Mouse (Mus musculus) heart, adult 2 months (tissue): ENCODE measurements around the gene Trappc5. TPM values are rescaled to one million over a fixed set of nuclear protein-coding genes. Genes with fewer than 3 reads are reported as not detected.

Experiments used
- DNase-seq, 2 experiments: peaks; one replicate each; pipeline ENCODE4 v3.0.0; 2021
- H3K27ac ChIP-seq: fragments of 200-600 bp; 2 replicates; pipeline ENCODE4 v1.8.1; 2022
- H3K27me3 ChIP-seq: fragments of 200-500 bp; 2 replicates; pipeline ENCODE4 v1.6.1; 2012; ENCODE audit warnings: mild to moderate bottlenecking, low read length, inconsistent platforms, mixed read lengths; ENCODE audit not compliant: control insufficient read depth, insufficient read depth
- H3K36me3 ChIP-seq: fragments of 200-500 bp; 2 replicates; pipeline ENCODE4 v1.6.1; 2012; ENCODE audit warnings: low read length, inconsistent platforms; ENCODE audit not compliant: control insufficient read depth, insufficient read depth
- H3K4me1 ChIP-seq: fragments of 200-500 bp; 2 replicates; pipeline ENCODE4 v1.6.1; 2011; ENCODE audit warnings: low read length; ENCODE audit not compliant: control insufficient read depth, insufficient read depth
- H3K4me3 ChIP-seq: fragments of 200-600 bp; 2 replicates; pipeline ENCODE4 v1.8.1; 2022
- H3K79me2 ChIP-seq: fragments of 200-500 bp; replicated peaks from 2 replicates; pipeline ENCODE4 v1.6.1; 2012; ENCODE audit warnings: mild to moderate bottlenecking, inconsistent platforms, low read length, moderate library complexity, mixed read lengths; ENCODE audit not compliant: control insufficient read depth, insufficient read depth
- H3K9ac ChIP-seq: fragments of 200-500 bp; 2 replicates; pipeline ENCODE4 v1.6.1; 2012; ENCODE audit warnings: low read depth, mild to moderate bottlenecking, control low read depth, inconsistent platforms, low read length, mixed read lengths
- CTCF ChIP-seq: fragments of 200-600 bp; IDR thresholded peaks from 2 replicates; pipeline ENCODE4 v1.8.1; 2022; ENCODE audit warnings: antibody characterized with exemption, mild to moderate bottlenecking, moderate library complexity
- EP300 ChIP-seq: fragments of 200-500 bp; IDR thresholded peaks from 2 replicates; pipeline ENCODE4 v1.6.1; 2011; ENCODE audit warnings: low read depth, low read length, control low read depth; ENCODE audit not compliant: insufficient read depth
- POLR2A ChIP-seq: fragments of 200-500 bp; IDR thresholded peaks from 2 replicates; pipeline ENCODE4 v1.6.1; 2011; ENCODE audit warnings: mild to moderate bottlenecking, low read depth, low read length, control low read depth; ENCODE audit not compliant: insufficient read depth
- whole genome bisulfite sequencing: fragments of 180-500 bp; shearing (Covaris S2); methylation state at CpG from one replicate; pipeline ENCODE4 v1.1.7; 2018; 5-methylcytosine and 5-hydroxymethylcytosine counted together
- intact Hi-C: fragments of 180-260 bp; cut with DNase I; formaldehyde crosslinking; loops from one replicate; pipeline ENCODE4 v1.15.1; 2025
- polyA plus RNA-seq: library from polyadenylated mRNA; depleted of rRNA; stranded (reverse); fragments of >200 nt; gene quantifications from 2 replicates; pipeline ENCODE4 v1.2.3, GENCODE M21; 2012
- total RNA-seq, 2 experiments: library from RNA; stranded (reverse); gene quantifications; 2 replicates each; pipeline ENCODE4 v1.2.3; 2021

Gene Trappc5
- total and polyA plus RNA-seq, 3 experiments: 17.6 to 19.9 (median 19.3) TPM

DNA sequence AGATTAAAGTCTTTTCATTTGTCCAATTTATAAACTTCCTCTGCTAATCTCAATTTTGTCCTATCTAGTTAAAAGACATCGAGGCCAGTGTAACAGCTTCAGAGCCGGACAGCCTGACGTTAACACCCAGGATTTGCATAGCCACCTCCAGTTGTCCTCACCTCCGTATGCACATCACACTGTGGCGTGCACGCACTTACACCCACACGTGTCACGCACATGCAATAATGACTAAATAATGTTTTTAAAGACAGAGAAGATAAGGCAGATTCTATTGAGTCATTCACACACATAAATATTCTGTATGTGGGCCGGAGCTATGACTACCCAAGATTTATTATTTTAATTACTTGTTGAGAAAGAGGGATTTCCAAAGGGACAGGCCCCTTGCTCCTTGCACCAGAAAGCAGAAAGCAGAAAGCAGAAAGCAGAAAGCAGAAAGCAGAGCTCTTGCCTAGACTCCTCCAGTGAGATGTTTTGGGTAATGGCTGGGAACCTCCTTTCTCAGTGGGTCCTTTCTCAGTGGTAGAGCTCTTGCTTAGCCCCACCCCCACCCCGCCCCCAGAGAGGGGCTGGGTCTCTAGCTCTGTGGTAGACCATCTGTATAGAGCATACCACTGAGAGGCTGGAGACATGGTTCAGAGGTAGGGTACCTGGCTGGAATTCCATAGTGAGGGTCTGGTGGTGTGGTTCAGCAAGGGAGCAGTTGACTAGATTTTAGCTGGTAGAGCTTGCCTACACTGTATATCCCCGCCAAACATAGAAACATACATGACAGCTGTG lies 21.2 kb upstream of the Trappc5 start:
- H3K27ac ChIP-seq: no peak overlapping the region
- intact Hi-C loops: no loop called here
- 65% methylated on average over 11 of the region's 11 CpGs for WGBS

DNA sequence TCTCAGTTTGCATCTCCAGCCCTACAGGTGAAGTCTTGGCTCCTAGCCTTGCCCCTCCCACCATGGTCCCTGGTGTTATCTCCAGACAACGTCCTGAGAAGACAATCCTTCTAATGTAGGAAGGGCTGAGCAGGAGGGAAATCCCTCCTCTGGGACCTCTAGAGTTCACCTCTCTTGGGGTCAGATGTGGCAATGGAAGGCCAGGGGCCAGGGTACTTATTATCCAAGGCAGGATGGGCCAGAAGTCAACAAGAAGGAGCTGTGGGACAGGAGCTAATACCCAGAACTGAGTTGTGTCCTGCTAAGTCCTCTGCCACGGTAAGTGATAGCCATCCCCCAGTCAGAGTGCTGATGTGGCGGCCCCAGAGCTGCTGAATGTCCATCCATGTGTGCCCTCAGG lies 20.6 kb upstream of the Trappc5 start, which contains the start of gene Retn:
Gene Retn, plus strand, starts transcription at position 245 of the 400 bp plus-strand sequence.
- intact Hi-C loops: no loop called here
- Histone ChIP-seq H3K27me3 (no peaks in the 10 kb centered on the region), H3K4me1 (no peaks in the 10 kb centered on the region), H3K36me3 (no peaks in the 10 kb centered on the region), H3K4me3 (no peak within 1 kb of the TSS), H3K27ac (no peak within 1 kb of the TSS), H3K79me2 (no peaks in the 10 kb centered on the region), H3K9ac (no peak within 1 kb of the TSS)
- DNase-seq: no peak
- TF ChIP-seq CTCF: no peak
- TF ChIP-seq POLR2A: no peak
- TF ChIP-seq EP300: no peak
- 66% methylated on average over 3 of the region's 3 CpGs for WGBS

More for the DNA sequence above, 21.2 kb upstream of the Trappc5 start:
- H3K4me1 ChIP-seq: no peaks in the 10 kb centered on the region
- no peaks in the 10 kb centered on the region for H3K27me3 ChIP-seq
- no peak overlapping the region for H3K4me3 ChIP-seq
- H3K9ac ChIP-seq: no peak overlapping the region
- DNase-seq: no peak
- TF ChIP-seq EP300 (no peak), POLR2A (no peak), CTCF (no peak)
- no peaks in the 10 kb centered on the region for H3K36me3 ChIP-seq
- H3K79me2 ChIP-seq: no peaks in the 10 kb centered on the region

DNA sequence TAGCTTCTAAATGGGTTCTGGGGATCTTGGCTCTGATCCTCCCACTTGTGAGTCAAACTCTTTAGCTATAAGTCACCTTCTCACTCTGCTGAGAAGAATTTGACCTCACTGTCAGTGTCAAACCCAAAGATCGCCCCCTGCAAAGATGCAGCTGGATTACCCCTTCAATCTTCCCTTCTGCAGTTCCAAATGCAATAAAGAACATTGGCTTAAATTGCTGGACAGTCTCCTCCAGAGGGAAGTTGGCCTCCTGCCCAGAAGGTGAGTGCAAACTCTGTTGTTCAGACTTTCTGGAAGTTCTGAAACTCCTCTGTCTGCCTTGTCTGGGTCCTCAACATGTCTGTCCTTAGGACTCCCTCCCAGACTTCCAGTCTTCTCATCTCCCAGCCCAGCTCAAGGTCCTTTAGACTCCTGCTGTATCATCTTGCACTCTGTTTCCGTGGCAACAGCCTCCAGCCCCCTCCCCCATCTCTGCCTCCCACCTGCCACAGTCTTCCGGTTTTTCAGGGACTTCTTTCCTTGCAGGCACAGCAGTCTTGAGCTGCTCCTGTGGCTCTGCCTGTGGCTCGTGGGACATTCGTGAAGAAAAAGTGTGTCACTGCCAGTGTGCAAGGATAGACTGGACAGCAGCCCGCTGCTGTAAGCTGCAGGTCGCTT lies 19.2 kb upstream of the Trappc5 start:
- Histone ChIP-seq H3K4me3 (no peak overlapping the region), H3K79me2 (no peaks in the 10 kb centered on the region), H3K27me3 (no peaks in the 10 kb centered on the region), H3K36me3 (no peaks in the 10 kb centered on the region), H3K27ac (no peak overlapping the region), H3K4me1 (no peaks in the 10 kb centered on the region), H3K9ac (no peak overlapping the region)
- TF ChIP-seq POLR2A: no peak
- WGBS: 24% methylated on average over 7 of the region's 7 CpGs
- DNase-seq: no peak
- intact Hi-C loops: no loop called here

DNA sequence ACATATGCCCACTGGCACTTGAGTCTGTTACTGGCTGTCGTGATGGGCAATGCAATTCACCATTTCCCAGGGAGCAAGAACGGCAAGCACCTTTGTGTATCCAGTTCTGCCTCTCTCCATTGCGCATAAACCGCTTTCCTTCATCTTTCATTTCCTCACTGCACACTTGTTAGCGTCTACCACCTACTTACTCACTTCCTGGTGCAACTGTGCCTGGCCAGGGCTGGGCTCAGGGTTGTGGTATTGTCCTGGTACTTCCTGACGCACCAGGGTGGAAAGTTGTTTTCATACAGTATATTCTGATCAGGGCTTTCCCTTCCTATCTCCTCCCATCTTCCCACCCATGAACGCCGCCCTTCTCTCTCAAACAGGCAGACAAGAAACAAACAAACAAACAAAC lies 15.2 kb upstream of the Trappc5 start:
- TF ChIP-seq POLR2A (no peak), EP300 (no peak), CTCF (no peak)
- H3K27me3 ChIP-seq: no peaks in the 10 kb centered on the region
- DNase-seq: no peak

DNA sequence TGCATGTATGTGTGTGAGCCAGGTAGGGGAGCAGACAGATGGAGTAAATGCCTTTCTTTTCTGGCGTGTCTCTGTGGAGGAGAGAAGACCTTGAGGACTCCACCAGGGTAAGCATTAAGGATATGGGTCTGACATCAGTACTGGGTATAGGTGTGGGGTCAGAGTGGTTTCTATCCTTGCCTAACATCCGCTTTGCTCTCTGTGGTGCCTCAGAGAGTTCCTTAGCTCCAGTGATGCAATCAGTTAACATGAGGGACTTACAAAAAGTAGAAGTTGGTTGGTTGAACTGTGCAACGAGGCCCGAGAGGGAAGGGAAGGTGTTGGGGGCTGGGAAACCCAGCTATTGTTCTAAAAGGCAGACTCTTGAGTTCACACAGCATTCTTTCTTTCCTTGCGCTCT lies 11.7 kb upstream of the Trappc5 start:
- DNase-seq: no peak
- Histone ChIP-seq H3K4me3 (no peak overlapping the region), H3K9ac (no peak overlapping the region), H3K4me1 (no peaks in the 10 kb centered on the region), H3K36me3 (no peaks in the 10 kb centered on the region), H3K79me2 (no peaks in the 10 kb centered on the region), H3K27ac (no peak overlapping the region), H3K27me3 (no peaks in the 10 kb centered on the region)
- TF ChIP-seq EP300 (no peak), POLR2A (no peak), CTCF (no peak)
- intact Hi-C loops: no loop called here
- 52% methylated on average over 5 of the region's 5 CpGs for WGBS

More for the DNA sequence above, 15.2 kb upstream of the Trappc5 start:
- no peaks in the 10 kb centered on the region for H3K79me2 ChIP-seq
- H3K27ac ChIP-seq: no peak overlapping the region
- H3K36me3 ChIP-seq: no peaks in the 10 kb centered on the region
- no peak overlapping the region for H3K4me3 ChIP-seq
- H3K9ac ChIP-seq: no peak overlapping the region
- intact Hi-C loops: no loop called here
- no peaks in the 10 kb centered on the region for H3K4me1 ChIP-seq
- WGBS: 52% methylated on average over 8 of the region's 8 CpGs

DNA sequence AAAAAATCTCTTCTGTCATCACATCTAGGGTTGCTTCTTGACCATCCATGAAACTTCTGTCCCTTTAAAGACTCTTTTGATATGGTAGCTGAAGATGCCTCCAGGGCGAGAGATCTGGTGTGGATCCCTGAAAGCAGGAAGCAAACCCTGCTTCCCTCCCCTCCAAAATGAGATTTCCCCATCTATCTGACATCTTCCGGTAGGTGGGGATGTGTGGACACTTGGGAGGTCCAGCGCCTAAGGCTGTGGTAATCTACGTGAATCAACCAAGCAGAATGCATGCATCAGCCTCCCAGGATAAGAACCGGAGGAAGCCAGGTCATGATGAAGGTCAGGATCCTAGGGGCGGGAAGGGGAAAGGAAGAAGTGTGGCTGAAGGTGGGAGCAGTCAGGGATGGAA lies 10.6 kb upstream of the Trappc5 start, which contains the start of gene Mcemp1:
Gene Mcemp1, plus strand, starts transcription at position 248 of the 400 bp plus-strand sequence.
- WGBS: 50% methylated on average over 6 of the region's 6 CpGs
- intact Hi-C loops: no loop called here

More for the DNA sequence above, 10.6 kb upstream of the Trappc5 start, which contains the start of gene Mcemp1:
- H3K79me2 ChIP-seq: no peaks in the 10 kb centered on the region
- no peaks in the 10 kb centered on the region for H3K27me3 ChIP-seq
- no peaks in the 10 kb centered on the region for H3K36me3 ChIP-seq
- H3K27ac ChIP-seq: no peak within 1 kb of the TSS
- TF ChIP-seq POLR2A (no peak), EP300 (no peak), CTCF (no peak)
- DNase-seq: no peak
- no peak within 1 kb of the TSS for H3K4me3 ChIP-seq
- no peak within 1 kb of the TSS for H3K9ac ChIP-seq
- no peaks in the 10 kb centered on the region for H3K4me1 ChIP-seq
